Mouse (Mus musculus) E14TG2a.4 (cell line): Measurements from ENCODE around the gene Slc25a47.

Source experiments
- CTCF ChIP-seq: conservative IDR thresholded peaks from 2 replicates; pipeline ENCODE4 v1.5.1; 2014; ENCODE audit warnings: low read length
- NANOG ChIP-seq: IDR thresholded peaks from 2 replicates; pipeline ENCODE4 v1.6.1; 2014; ENCODE audit warnings: borderline replicate concordance, low read length, mixed read lengths
- POU5F1 ChIP-seq: IDR thresholded peaks from 2 replicates; pipeline ENCODE4 v1.6.1; 2014; ENCODE audit warnings: low read length, borderline replicate concordance

DNA sequence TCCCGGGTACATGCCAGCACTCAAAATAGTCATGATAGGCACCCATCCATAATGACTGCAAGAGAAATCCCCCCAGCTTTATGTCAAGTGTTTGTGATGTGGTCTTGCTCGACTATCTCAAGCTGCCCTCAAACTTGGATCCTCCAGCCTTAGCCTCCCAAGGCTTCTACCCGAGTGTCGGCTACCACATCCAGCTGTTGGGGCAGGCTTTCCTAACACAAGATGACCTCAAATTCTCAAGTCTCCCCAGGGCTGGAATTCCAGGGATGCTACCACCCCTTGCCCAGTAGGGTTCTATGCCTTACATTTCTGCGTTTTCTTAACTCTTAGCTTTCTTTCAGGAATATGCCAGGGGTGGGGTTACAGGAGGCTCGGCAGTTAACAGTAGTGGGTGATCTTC lies 5.5 kb upstream of the Slc25a47 start:
- no peak for TF ChIP-seq CTCF
- TF ChIP-seq NANOG: no peak
- no peak for TF ChIP-seq POU5F1
